In the genomic region with DNA sequence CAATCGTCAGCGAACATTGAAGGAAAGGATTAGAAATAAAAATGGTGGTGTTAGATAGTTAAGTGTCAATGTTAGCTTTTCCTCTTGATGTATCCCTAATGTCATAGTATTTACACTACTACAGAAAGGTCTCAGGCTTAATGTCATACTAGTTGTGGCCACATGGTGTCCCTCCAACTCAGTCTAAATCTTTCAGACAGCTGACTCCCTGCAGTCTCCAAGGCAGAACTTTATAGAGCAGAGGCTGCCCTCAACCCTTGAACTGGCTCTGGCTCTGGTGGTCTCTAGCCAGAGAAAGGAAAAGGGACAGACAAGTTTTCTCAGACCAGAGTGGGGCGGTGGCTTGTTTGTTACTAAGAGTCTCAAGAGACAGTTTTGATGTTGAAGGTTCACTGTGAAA, we compare ENCODE assay signal across 8 mouse cellular contexts.
DNase-seq lines count a peak whose midpoint lies in the region; ATAC-seq and TF ChIP-seq lines count a peak whose summit lies in the region.

No protein-coding gene starts in this region.

- ATAC-seq in intestine, postnatal 0 days, result no peak
- no peak for ATAC-seq in intestine, embryonic 16.5 days
- peak; percentile 50; the same call in 1 of the 2 replicates for ATAC-seq in embryonic facial prominence, embryonic 14.5 days (ENCODE audit: low read depth)
- ATAC-seq in hematopoietic stem cell, adult 5-6 weeks (replicated peaks in 1 of 2; ENCODE audit: insufficient read depth in 1 of 2, low FRiP score in 2 of 2, low TSS enrichment in 1 of 2, low read depth in 1 of 2, poor library complexity in 2 of 2, severe bottlenecking in 2 of 2), result peak; percentile 71 to 86

- no peaks in the 10 kb centered on the region; the same call in 1 of the 2 replicates for H3K4me1 ChIP-seq in intestine, postnatal 0 days (replicated peaks; ENCODE audit: control insufficient read depth, insufficient read depth, low read length)
- H3K4me1 ChIP-seq in intestine, embryonic 16.5 days (ENCODE audit: control insufficient read depth, insufficient read depth, low read length), result peaks cover 12% of the 10 kb centered on the region; the same call in 1 of the 2 replicates
- peaks cover 11% of the 10 kb centered on the region; the same call in 1 of the 2 replicates for H3K4me1 ChIP-seq in embryonic facial prominence, embryonic 14.5 days (ENCODE audit: control insufficient read depth, insufficient read depth, low read length)
- peaks cover 9% of the 10 kb centered on the region for H3K4me1 ChIP-seq in midbrain, embryonic 10.5 days

- H3K9me3 ChIP-seq in intestine, postnatal 0 days (ENCODE audit: control insufficient read depth), result no peaks in the 10 kb centered on the region
- H3K9me3 ChIP-seq in intestine, embryonic 16.5 days (ENCODE audit: control insufficient read depth, low read length), result no peaks in the 10 kb centered on the region
- no peaks in the 10 kb centered on the region for H3K9me3 ChIP-seq in embryonic facial prominence, embryonic 14.5 days (ENCODE audit: control insufficient read depth, low read length)
- H3K9me3 ChIP-seq in midbrain, embryonic 10.5 days (replicated peaks), result no peaks in the 10 kb centered on the region

- no peaks in the 10 kb centered on the region for H3K36me3 ChIP-seq in intestine, postnatal 0 days (ENCODE audit: control insufficient read depth, insufficient read depth)
- H3K36me3 ChIP-seq in intestine, embryonic 16.5 days (ENCODE audit: control insufficient read depth, insufficient read depth, low read length), result no peaks in the 10 kb centered on the region
- no peaks in the 10 kb centered on the region for H3K36me3 ChIP-seq in embryonic facial prominence, embryonic 14.5 days (ENCODE audit: control insufficient read depth, insufficient read depth, low read length)
- H3K36me3 ChIP-seq in midbrain, embryonic 10.5 days, result no peaks in the 10 kb centered on the region
- H3K36me3 ChIP-seq in splenic B cell, adult 2 months (ENCODE audit: control insufficient read depth, insufficient read depth, low read length, poor library complexity, severe bottlenecking), result no peaks in the 10 kb centered on the region

- no peaks in the 10 kb centered on the region for H3K27me3 ChIP-seq in intestine, postnatal 0 days (replicated peaks; ENCODE audit: control insufficient read depth, insufficient read depth, low read length)
- no peaks in the 10 kb centered on the region for H3K27me3 ChIP-seq in intestine, embryonic 16.5 days (replicated peaks; ENCODE audit: control insufficient read depth, insufficient read depth, low read length)
- no peaks in the 10 kb centered on the region for H3K27me3 ChIP-seq in embryonic facial prominence, embryonic 14.5 days (replicated peaks; ENCODE audit: control insufficient read depth, insufficient read depth, low read length)
- H3K27me3 ChIP-seq in midbrain, embryonic 10.5 days (ENCODE audit: low read depth, poor library complexity, severe bottlenecking), result no peaks in the 10 kb centered on the region
- no peaks in the 10 kb centered on the region for H3K27me3 ChIP-seq in splenic B cell, adult 2 months (ENCODE audit: control insufficient read depth, insufficient read depth, low read length, poor library complexity, severe bottlenecking)

- peak; percentile 69 for DNase-seq in adrenal gland, adult 2 months
- DNase-seq in embryonic facial prominence, embryonic 14.5 days (ENCODE audit: low spot score), result peak; percentile 72
- peak; percentile 64 to 74 for DNase-seq in layer of hippocampus, postnatal 14 days (ENCODE audit: low spot score in 2 of 2)
- DNase-seq in midbrain, embryonic 10.5 days (ENCODE audit: low spot score), result peak; percentile 44
- DNase-seq in splenic B cell, adult 2 months (ENCODE audit: low read depth, low spot score), result peak; percentile 44

- H3K4me3 ChIP-seq in intestine, postnatal 0 days (ENCODE audit: low read depth, low read length), result no peak overlapping the region
- H3K4me3 ChIP-seq in intestine, embryonic 16.5 days (ENCODE audit: low read length), result no peak overlapping the region
- no peak overlapping the region for H3K4me3 ChIP-seq in embryonic facial prominence, embryonic 14.5 days (ENCODE audit: low read depth, low read length)
- no peak overlapping the region for H3K4me3 ChIP-seq in midbrain, embryonic 10.5 days

- peak; percentile 89 for TF ChIP-seq CTCF in intestine, postnatal 0 days (IDR thresholded peaks at IDR 0.05; ENCODE audit: low read depth)

- no peak overlapping the region for H3K27ac ChIP-seq in intestine, postnatal 0 days (ENCODE audit: low read depth, low read length)
- no peak overlapping the region for H3K27ac ChIP-seq in intestine, embryonic 16.5 days (ENCODE audit: low read length)
- no peak overlapping the region for H3K27ac ChIP-seq in embryonic facial prominence, embryonic 14.5 days (replicated peaks; ENCODE audit: low read depth, low read length)
- H3K27ac ChIP-seq in midbrain, embryonic 10.5 days (replicated peaks), result no peak overlapping the region

- WGBS in intestine, postnatal 0 days, result 50% methylated on average over 3 of the region's 3 CpGs
- WGBS in intestine, embryonic 16.5 days, result 57% methylated on average over 3 of the region's 3 CpGs
- 67% methylated on average over 3 of the region's 3 CpGs for WGBS in embryonic facial prominence, embryonic 14.5 days
- 63% methylated on average over 3 of the region's 3 CpGs for WGBS in midbrain, embryonic 10.5 days

- no peak overlapping the region for H3K4me2 ChIP-seq in intestine, postnatal 0 days (replicated peaks; ENCODE audit: low read depth)
- no peak overlapping the region for H3K4me2 ChIP-seq in intestine, embryonic 16.5 days (ENCODE audit: low read depth, low read length)
- no peak overlapping the region for H3K4me2 ChIP-seq in embryonic facial prominence, embryonic 14.5 days (ENCODE audit: low read depth, low read length)

- no peak overlapping the region for H3K9ac ChIP-seq in intestine, postnatal 0 days (ENCODE audit: low read depth, low read length)
- H3K9ac ChIP-seq in intestine, embryonic 16.5 days (ENCODE audit: low read depth, low read length), result no peak overlapping the region
- H3K9ac ChIP-seq in embryonic facial prominence, embryonic 14.5 days (ENCODE audit: low read depth, low read length), result no peak overlapping the region

Comparison
In these comparisons a context has a peak if more than half of its experiments do, and no peak if none do; other contexts are left out.
1. ATAC-seq: peak in embryonic facial prominence, embryonic 14.5 days (single experiment) and hematopoietic stem cell, adult 5-6 weeks (2 of 2); none in intestine, postnatal 0 days (single experiment) and intestine, embryonic 16.5 days (single experiment).
2. Peak in every context shown above with its lines, with median percentiles within 50 percentile points of each other: DNase-seq.